Comparison of ENCODE assay signal across 18 mouse cellular contexts in the genomic region with DNA sequence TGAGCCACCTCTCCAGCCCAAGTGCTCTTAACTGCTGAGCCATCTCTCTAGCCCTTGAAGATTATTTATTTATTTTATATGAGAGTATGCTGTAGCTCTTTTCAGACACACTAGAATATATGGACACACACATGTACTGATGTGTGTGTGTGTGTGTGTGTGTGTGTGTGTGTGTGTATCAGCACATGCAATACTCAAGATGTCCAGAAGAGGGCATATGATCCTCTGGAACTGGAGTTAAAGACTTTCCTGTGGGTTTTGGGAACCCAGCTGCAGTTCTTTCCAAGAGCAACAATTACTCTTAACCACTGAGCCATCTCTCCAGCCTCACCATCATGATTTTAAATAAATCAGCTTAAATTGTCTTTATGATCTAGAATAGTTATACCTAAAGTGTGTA. TPM values are rescaled to one million over a fixed set of nuclear protein-coding genes. Genes with fewer than 3 reads are reported as not detected.
A peak's percentile ranks its signal among the peaks of the same experiment; 100 is the strongest.
DNase-seq lines count a peak whose midpoint lies in the region; ATAC-seq and TF ChIP-seq lines count a peak whose summit lies in the region.
"Had no signal": no experiment of that assay in that cellular context is flagged by ENCODE, and none has a peak within 500 bp of the region (broad histone marks: within the 10 kb centered on the region; RNA-seq: fewer than 3 reads in every experiment).

No protein-coding gene starts in this region.

- H3K36me3 ChIP-seq in intestine, postnatal 0 days (ENCODE audit: control insufficient read depth, insufficient read depth), result no peaks in the 10 kb centered on the region
- H3K36me3 ChIP-seq in intestine, embryonic 15.5 days, result no peaks in the 10 kb centered on the region
- no peaks in the 10 kb centered on the region for H3K36me3 ChIP-seq in lung, postnatal 0 days (ENCODE audit: insufficient read depth, low read length)
- H3K36me3 ChIP-seq: kidney, embryonic 15.5 days; limb, embryonic 15.5 days; midbrain, embryonic 13.5 days; stomach, embryonic 15.5 days had no signal

- CTCF ChIA-PET in Patski (lab: Charles Lee), result no interaction called here

- H3K9me3 ChIP-seq in intestine, postnatal 0 days (ENCODE audit: control insufficient read depth), result no peaks in the 10 kb centered on the region
- no peaks in the 10 kb centered on the region for H3K9me3 ChIP-seq in intestine, embryonic 15.5 days
- no peaks in the 10 kb centered on the region for H3K9me3 ChIP-seq in lung, postnatal 0 days (ENCODE audit: low read length)
- H3K9me3 ChIP-seq: hindbrain, embryonic 12.5 days; limb, embryonic 15.5 days; midbrain, embryonic 13.5 days; stomach, embryonic 15.5 days had no signal

- no peak for ATAC-seq in intestine, postnatal 0 days
- no peak for ATAC-seq in intestine, embryonic 15.5 days
- ATAC-seq in lung, postnatal 0 days, result no peak
- no peak for ATAC-seq in Patski
- ATAC-seq: forebrain, embryonic 13.5 days; midbrain, embryonic 13.5 days had no signal

- peak; percentile 33; the same call in 1 of the 2 replicates for TF ChIP-seq CTCF in intestine, postnatal 0 days (IDR thresholded peaks at IDR 0.05; ENCODE audit: low read depth)
- peak; percentile 32 for TF ChIP-seq CTCF in lung, postnatal 0 days (IDR thresholded peaks at IDR 0.05)
- TF ChIP-seq CTCF in Patski (IDR thresholded peaks at IDR 0.05), result peak; percentile 20

- no peak overlapping the region for H3K4me3 ChIP-seq in intestine, postnatal 0 days (ENCODE audit: low read depth, low read length)
- H3K4me3 ChIP-seq in intestine, embryonic 15.5 days (replicated peaks), result no peak overlapping the region
- no peak overlapping the region for H3K4me3 ChIP-seq in lung, postnatal 0 days (ENCODE audit: low read depth, low read length)
- H3K4me3 ChIP-seq: forebrain, embryonic 13.5 days; hindbrain, embryonic 12.5 days; kidney, embryonic 15.5 days; limb, embryonic 15.5 days; midbrain, embryonic 13.5 days; stomach, embryonic 15.5 days had no signal

- no peaks in the 10 kb centered on the region for H3K27me3 ChIP-seq in intestine, postnatal 0 days (replicated peaks; ENCODE audit: control insufficient read depth, insufficient read depth, low read length)
- H3K27me3 ChIP-seq in intestine, embryonic 15.5 days (replicated peaks), result no peaks in the 10 kb centered on the region
- H3K27me3 ChIP-seq in lung, postnatal 0 days (replicated peaks; ENCODE audit: insufficient read depth, low read length), result no peaks in the 10 kb centered on the region
- H3K27me3 ChIP-seq in Patski, result peaks cover 4% of the 10 kb centered on the region
- H3K27me3 ChIP-seq: forebrain, embryonic 13.5 days; hindbrain, embryonic 12.5 days; kidney, embryonic 15.5 days; limb, embryonic 15.5 days; midbrain, embryonic 13.5 days; stomach, embryonic 15.5 days had no signal

- no peak overlapping the region for H3K4me2 ChIP-seq in intestine, postnatal 0 days (replicated peaks; ENCODE audit: low read depth)
- no peak overlapping the region for H3K4me2 ChIP-seq in intestine, embryonic 15.5 days (replicated peaks)
- H3K4me2 ChIP-seq in lung, postnatal 0 days (replicated peaks; ENCODE audit: low read depth, low read length), result no peak overlapping the region
- H3K4me2 ChIP-seq: forebrain, embryonic 13.5 days; hindbrain, embryonic 12.5 days; kidney, embryonic 15.5 days; limb, embryonic 15.5 days; midbrain, embryonic 13.5 days; stomach, embryonic 15.5 days had no signal

- H3K4me1 ChIP-seq in intestine, postnatal 0 days (replicated peaks; ENCODE audit: control insufficient read depth, insufficient read depth, low read length), result no peaks in the 10 kb centered on the region
- H3K4me1 ChIP-seq in intestine, embryonic 15.5 days (replicated peaks), result peaks cover 7% of the 10 kb centered on the region
- peaks cover 10% of the 10 kb centered on the region; the same call in 1 of the 2 replicates for H3K4me1 ChIP-seq in lung, postnatal 0 days (ENCODE audit: insufficient read depth, low read depth, low read length)

- H3K9ac ChIP-seq in intestine, postnatal 0 days (ENCODE audit: low read depth, low read length), result no peak overlapping the region
- no peak overlapping the region for H3K9ac ChIP-seq in intestine, embryonic 15.5 days
- no peak overlapping the region for H3K9ac ChIP-seq in lung, postnatal 0 days (replicated peaks; ENCODE audit: low read depth)
- H3K9ac ChIP-seq: forebrain, embryonic 13.5 days; hindbrain, embryonic 12.5 days; kidney, embryonic 15.5 days; limb, embryonic 15.5 days; midbrain, embryonic 13.5 days; stomach, embryonic 15.5 days had no signal

- no peak for TF ChIP-seq EP300 in lung, postnatal 0 days (IDR thresholded peaks at IDR 0.05)

- POLR2A ChIA-PET in Patski (lab: Charles Lee), result no interaction called here

- in situ Hi-C loops in Patski (cut with MboI; ENCODE audit: low pct_unique_long_range_greater_than_20kb), result no loop called here

- DNase-seq in lung, postnatal 0 days (ENCODE audit: low spot score), result no peak
- no peak for DNase-seq in lung, postnatal 4 days
- no peak for DNase-seq in Patski (ENCODE audit: low read depth, low spot score)
- DNase-seq in naive thymus-derived CD4-positive, alpha-beta T cell, adult 2 months (ENCODE audit: low read depth), result peak; percentile 35
- no peak for DNase-seq in cerebellum, postnatal 25 days
- DNase-seq: adrenal gland, postnatal 36 days; cerebellum, adult 18-20 months; gastrocnemius, postnatal 36 days; heart, postnatal 10 days; right cerebral cortex, postnatal 25 days had no signal

- H3K27ac ChIP-seq in intestine, postnatal 0 days (ENCODE audit: low read depth, low read length), result no peak overlapping the region
- no peak overlapping the region for H3K27ac ChIP-seq in intestine, embryonic 15.5 days
- H3K27ac ChIP-seq in lung, postnatal 0 days (ENCODE audit: low read length), result no peak overlapping the region
- H3K27ac ChIP-seq: forebrain, embryonic 13.5 days; hindbrain, embryonic 12.5 days; kidney, embryonic 15.5 days; limb, embryonic 15.5 days; midbrain, embryonic 13.5 days; stomach, embryonic 15.5 days had no signal

RNA-seq across cellular contexts. Expression of a gene that starts 14.3 kb away (rescaled TPM):
- 0.04 TPM in 1 of 2 replicates, not detected in the other for polyA plus RNA-seq in intestine, postnatal 0 days (2015; fragmentation: Nextera tagmentation; extraction: Ambion mirVana)
- 0.10 and 0.19 TPM in 2 replicates for polyA plus RNA-seq in intestine, embryonic 15.5 days (2015; fragmentation: Nextera tagmentation; extraction: Ambion mirVana)
- polyA plus RNA-seq in lung, postnatal 0 days (2015; fragmentation: Nextera tagmentation; extraction: Ambion mirVana), result 0.53 and 0.60 TPM in 2 replicates
- polyA plus RNA-seq in Patski (2021), result 0.09 TPM

RNA-seq across cellular contexts. Expression of a gene that starts 25.1 kb away (rescaled TPM):
- polyA plus RNA-seq in intestine, postnatal 0 days (2015; fragmentation: Nextera tagmentation; extraction: Ambion mirVana), result 35.6 and 42.1 TPM in 2 replicates
- polyA plus RNA-seq in intestine, embryonic 15.5 days (2015; fragmentation: Nextera tagmentation; extraction: Ambion mirVana), result 417 and 432 TPM in 2 replicates
- 99.3 and 118 TPM in 2 replicates for polyA plus RNA-seq in lung, postnatal 0 days (2015; fragmentation: Nextera tagmentation; extraction: Ambion mirVana)
- polyA plus RNA-seq in Patski (2021), result 152 TPM
